Mouse (Mus musculus) stomach, embryonic 15.5 days (tissue): Measurements from ENCODE around the gene Nr2f1. TPM values are rescaled to one million over a fixed set of nuclear protein-coding genes. Genes with fewer than 3 reads are reported as not detected.

Source experiments
- ATAC-seq: fragments of 200-750 bp; cut with Nextera tagmentation; 2 replicates; pipeline ENCODE4 v1.8.0; 2017; ENCODE audit warnings: low read depth, moderate number of reproducible peaks, moderate TSS enrichment; ENCODE audit not compliant: insufficient read depth, low FRiP score
- H3K27ac ChIP-seq: fragments of 300-500 bp; sonication (generic); 2 replicates; pipeline ENCODE4 v1.5.1; 2015; ENCODE audit warnings: mild to moderate bottlenecking, inconsistent platforms
- H3K27me3 ChIP-seq: fragments of 300-500 bp; sonication (generic); replicated peaks from 2 replicates; pipeline ENCODE4 v1.6.1; 2015; ENCODE audit warnings: inconsistent platforms
- H3K36me3 ChIP-seq: fragments of 300-500 bp; sonication (generic); 2 replicates; pipeline ENCODE4 v1.6.1; 2015; ENCODE audit warnings: inconsistent platforms
- H3K4me1 ChIP-seq: fragments of 300-500 bp; sonication (generic); 2 replicates; pipeline ENCODE4 v1.6.1; 2015; ENCODE audit warnings: inconsistent platforms
- H3K4me2 ChIP-seq: fragments of 300-500 bp; sonication (generic); 2 replicates; pipeline ENCODE4 v1.6.1; 2015; ENCODE audit warnings: mild to moderate bottlenecking, inconsistent platforms
- H3K4me3 ChIP-seq: fragments of 300-500 bp; sonication (generic); replicated peaks from 2 replicates; pipeline ENCODE4 v1.5.1; 2015; ENCODE audit warnings: inconsistent platforms
- H3K9ac ChIP-seq: fragments of 300-500 bp; sonication (generic); 2 replicates; pipeline ENCODE4 v1.6.1; 2015; ENCODE audit warnings: inconsistent platforms
- H3K9me3 ChIP-seq: fragments of 300-500 bp; sonication (generic); 2 replicates; pipeline ENCODE4 v1.6.1; 2016; ENCODE audit warnings: inconsistent platforms
- WGBS: fragments of 180-500 bp; shearing (Covaris S2); methylation state at CpG from one replicate; pipeline ENCODE4 v1.1.7; 2015; 5-methylcytosine and 5-hydroxymethylcytosine counted together
- polyA plus RNA-seq: library from polyadenylated mRNA; unstranded; fragments of >200 nt; fragmentation: Nextera tagmentation; extraction: Ambion mirVana; gene quantifications from 2 replicates; pipeline ENCODE4 v1.2.1, GENCODE M21; 2015

Gene Nr2f1
- polyA plus RNA-seq, 1 experiment from 2014 or later: 11.6 TPM

- no peaks in the 10 kb centered on the region for H3K27me3 ChIP-seq
- no peaks in the 10 kb centered on the region for H3K4me1 ChIP-seq
- H3K9ac ChIP-seq: no peak overlapping the region
- no peak overlapping the region for H3K4me3 ChIP-seq
- no peak overlapping the region for H3K4me2 ChIP-seq
- no peak for ATAC-seq
- H3K27ac ChIP-seq: no peak overlapping the region
- H3K9me3 ChIP-seq: no peaks in the 10 kb centered on the region
- no peaks in the 10 kb centered on the region for H3K36me3 ChIP-seq
- 81% methylated on average over 5 of the region's 5 CpGs for WGBS
Observed at GRCm38 (mm10) chr13:78157465-78157864, 42.1 kb downstream of the Nr2f1 start.

Other genes with a start within 250 kb of the Nr2f1 start
- 1.2 TPM in 2 replicates for gene Pou5f2, start 174.9 kb downstream of the Nr2f1 start, polyA plus RNA-seq